Mouse (Mus musculus) common myeloid progenitor, adult 5-6 weeks (primary cell): ENCODE data around the gene Slc9a2. TPM values are rescaled to one million over a fixed set of nuclear protein-coding genes. Genes with fewer than 3 reads are reported as not detected.
"Not testable (repeated sequence)": the region's sequence is repeated elsewhere in the genome, so short reads cannot be mapped to it uniquely, and the experiment has no call there.

Experiments
- ATAC-seq: replicated peaks from 2 replicates; pipeline ENCODE4 v1.8.0; 2016; ENCODE audit warnings: low read depth, mild to moderate bottlenecking, moderate TSS enrichment, inconsistent platforms; ENCODE audit not compliant: poor library complexity, severe bottlenecking
- total RNA-seq: library from RNA; stranded (forward); fragments of 200-1000, 187-1606 nt; gene quantifications from 2 replicates; pipeline ENCODE4 v1.2.3, GENCODE M21; 2017

Slc9a2 gene
- total RNA-seq, 1 experiment from 2014 or later: 0.50 TPM

DNA sequence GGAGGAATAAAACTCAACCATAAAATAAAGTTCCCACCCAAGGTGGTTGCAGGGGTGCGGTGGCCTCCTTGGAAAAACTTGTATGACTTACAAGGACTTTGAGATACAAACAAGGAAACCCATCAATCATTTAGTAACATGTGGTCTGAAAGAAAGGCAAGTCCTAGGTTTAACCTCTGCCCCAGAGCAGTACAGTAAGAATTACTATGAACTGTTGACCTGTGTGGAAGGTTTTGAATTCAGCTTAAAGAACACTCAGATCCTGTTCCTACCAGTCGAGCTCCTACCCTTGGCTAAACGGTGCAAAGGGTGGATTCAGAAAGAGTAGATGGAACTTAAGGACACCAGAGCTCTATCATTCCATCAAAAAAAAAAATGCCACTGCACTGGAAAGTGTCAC lies 16.1 kb downstream of the Slc9a2 start:
- ATAC-seq: no peak

DNA sequence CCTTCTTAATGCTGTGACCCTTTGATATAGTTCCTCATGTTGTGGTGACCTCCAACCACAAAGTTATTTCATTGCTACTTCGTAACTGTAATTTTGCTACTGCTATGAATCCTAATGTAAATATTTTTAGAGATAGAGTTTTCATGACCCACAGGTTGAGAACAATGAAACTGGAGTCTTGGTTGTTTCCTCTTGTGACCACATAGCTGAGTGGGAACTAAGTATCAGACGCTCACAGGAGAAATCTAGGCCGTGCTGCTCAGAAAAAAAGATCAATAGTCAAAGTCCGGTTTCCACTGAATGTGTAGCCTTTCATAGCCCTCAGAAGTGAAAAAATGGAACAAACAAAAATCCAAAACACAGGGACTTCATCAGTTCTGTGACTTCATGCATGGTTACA lies 24.7 kb downstream of the Slc9a2 start:
- ATAC-seq: peak; percentile 65

GRCm38 (mm10) chr1:40714950-40715349 lies 34.6 kb downstream of the Slc9a2 start:
- ATAC-seq: peak; percentile 87

- no peak for ATAC-seq
Observed at GRCm38 (mm10) chr1:40726051-40726450, 45.7 kb downstream of the Slc9a2 start.

- ATAC-seq: no peak
Observed at GRCm38 (mm10) chr1:40727404-40727803, 47.0 kb downstream of the Slc9a2 start.

DNA sequence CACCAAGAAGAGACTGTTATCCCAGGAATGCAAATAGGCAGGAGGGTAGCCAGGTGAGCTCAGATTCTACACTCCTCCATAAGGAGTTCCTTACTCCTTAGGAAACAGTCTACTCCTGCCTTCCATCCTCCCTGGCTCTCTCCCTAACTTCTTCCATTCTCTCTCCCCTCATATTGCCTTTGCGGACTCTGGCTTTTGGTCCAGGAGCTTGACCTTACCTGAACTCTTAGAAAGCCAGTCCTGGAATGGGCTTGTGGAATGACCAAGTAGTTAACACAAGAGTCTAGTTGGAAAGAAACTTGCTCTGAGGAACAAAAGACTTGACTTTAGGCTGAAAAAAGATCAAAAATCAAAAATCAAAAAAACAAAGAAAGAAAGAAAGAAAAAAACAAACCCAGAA lies 48.3 kb downstream of the Slc9a2 start:
- ATAC-seq: no peak

DNA sequence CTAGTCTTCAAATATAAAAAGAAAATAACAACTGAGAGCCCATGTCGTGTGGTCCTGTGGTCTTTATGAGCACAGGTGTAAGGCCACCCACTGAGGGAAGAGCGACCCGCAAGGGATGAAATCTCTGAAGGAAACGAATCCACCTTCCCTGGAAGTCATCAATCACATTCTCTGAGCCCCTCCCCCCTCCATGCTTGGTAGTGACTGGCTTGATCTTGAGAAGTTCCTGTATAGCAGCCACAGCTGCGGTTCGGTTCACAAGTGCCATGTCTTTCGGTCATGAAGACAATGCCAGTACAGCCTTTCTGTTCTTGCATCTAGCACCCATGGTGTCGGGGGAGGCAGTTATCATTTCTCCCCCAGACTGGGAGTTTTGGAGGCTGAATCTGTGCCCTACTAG lies 57.3 kb downstream of the Slc9a2 start:
- no peak for ATAC-seq

DNA sequence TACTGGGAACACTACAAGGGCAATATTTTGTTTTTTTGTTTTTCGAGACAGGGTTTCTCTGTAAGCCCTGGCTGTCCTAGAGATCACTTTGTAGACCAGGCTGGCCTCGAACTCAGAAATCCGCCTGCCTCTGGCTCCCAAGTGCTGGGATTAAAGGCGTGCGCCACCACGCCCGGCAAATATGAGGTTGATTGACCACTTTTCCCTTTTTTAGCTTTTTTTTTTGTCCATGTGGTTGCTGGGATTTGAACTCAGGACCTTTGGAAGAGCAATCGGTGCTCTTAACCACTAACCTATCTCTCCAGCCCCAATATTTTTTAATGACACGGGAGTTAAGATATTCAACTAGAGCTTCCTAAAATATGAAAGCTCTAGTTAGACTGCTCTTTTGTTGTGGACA lies 57.9 kb downstream of the Slc9a2 start:
- not testable (repeated sequence) for ATAC-seq

DNA sequence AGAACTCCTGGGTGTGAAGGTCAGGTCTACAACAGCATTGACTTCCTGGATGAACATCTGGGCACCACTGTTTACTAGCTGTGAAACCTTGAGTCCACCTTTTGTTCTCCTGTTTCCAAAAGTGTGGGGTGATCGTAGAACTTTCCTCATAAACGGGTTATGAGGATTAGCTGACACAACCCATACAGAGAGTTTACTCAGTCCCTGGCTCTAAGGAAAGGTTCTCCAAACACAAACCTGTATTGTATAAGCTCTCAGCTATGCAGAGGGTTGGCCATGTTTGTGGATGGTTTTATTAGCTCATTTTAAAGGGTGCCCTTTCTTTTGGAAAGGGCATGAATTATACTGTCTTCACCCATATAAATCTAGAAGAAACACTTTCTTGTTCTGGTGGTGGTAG lies 60.4 kb downstream of the Slc9a2 start:
- no peak for ATAC-seq

GRCm38 (mm10) chr1:40746089-40746488 lies 65.7 kb downstream of the Slc9a2 start:
- ATAC-seq: 0 out of 2 replicates have a peak, but pooled peaks have one; percentile 15

DNA sequence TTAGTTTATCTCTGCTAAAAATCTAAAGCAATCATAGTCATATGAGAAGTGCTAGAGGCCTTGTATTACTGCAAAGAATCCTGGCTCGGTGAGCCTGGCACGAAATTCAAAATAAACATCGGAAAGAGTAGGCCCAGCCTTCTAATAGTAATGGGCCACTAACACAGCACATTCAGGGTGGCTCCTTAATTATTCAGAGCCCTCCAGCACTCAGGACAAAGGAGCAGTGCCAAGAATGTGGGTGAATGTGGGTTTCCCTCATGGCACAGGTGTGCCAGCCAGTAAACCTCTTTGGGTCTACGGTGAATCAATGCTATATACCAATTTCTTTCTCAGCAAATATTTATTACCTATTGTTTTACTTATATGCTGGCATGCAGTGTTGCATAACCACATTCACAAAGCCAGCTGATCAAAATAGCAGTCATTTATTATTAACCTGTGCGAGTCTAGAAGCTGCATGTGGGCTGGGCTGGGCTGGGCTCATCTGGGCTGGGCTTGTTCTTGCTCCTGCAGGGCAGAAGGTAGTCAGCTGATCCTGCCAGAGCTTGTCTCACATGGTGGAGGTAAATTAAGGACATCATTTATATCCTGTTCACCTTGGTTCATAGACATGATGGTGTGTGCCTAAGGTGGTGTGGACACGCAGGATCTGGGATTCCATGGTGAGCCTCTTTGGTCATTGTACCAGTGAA lies 79.5 kb downstream of the Slc9a2 start:
- no peak for ATAC-seq

DNA sequence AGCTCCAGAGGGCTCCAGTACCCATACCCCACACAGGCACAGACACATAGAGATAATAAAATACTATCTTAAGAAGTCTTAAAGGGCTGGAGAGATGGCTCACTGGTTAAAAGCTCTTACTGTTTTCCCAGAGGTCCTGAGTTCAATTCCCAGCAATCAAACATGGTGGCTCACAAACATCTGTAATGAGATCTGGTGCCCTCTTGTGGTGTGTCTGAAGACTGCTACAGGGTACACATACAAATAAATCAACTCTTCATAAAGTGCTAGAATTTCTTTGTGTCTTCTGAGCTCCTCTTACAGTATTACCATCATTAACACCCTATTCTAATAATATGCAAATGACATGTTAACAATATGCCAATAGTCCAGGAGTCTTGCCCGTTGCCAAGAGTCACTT lies 83.7 kb downstream of the Slc9a2 start:
- no peak for ATAC-seq

DNA sequence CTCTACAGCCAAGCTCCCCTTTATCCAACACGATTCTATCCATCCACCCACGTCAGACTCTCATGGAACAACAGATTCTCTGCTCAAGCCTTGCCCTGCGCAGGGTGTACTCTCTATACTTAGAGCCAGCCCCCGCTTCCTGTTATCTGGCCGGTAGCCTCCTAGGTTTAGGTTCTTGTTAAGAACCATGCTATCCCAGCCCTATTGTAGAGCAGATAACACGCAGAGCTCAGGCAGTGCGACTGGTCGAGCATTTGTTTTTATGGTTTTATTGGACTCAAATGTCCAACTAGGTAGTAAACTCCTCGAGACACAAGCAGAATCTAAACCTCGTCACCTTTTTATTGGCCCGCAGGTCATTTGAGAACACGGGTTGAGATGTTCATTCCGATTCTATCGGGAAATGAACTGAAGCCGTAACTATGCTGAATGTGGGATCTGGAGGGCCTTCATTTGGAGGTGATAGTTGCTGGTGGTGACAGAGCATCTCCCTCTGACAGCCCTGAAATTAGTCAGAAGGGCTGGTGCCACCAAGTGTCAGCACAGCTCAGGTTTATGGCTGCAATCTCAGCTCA lies 84.4 kb downstream of the Slc9a2 start:
- ATAC-seq: no peak

- ATAC-seq: no peak
Observed at GRCm38 (mm10) chr1:40765521-40765920, 85.1 kb downstream of the Slc9a2 start.

DNA sequence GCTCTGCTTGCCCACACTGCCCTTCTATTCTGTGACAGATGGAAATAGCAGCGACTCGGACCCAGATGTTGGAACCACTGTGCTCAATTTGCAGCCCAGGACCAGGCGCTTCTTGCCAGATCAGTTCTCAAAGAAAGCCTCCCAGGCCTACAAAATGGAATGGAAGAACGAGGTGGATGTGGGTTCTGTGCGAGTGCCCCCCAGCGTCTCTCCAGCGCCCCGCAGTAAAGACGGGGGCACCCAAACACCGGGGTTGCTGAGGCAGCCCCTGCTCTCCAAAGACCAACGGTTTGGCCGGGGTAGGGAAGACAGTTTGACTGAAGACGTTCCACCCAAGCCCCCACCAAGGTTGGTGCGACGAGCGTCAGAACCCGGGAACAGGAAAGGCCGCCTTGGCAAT lies 87.2 kb downstream of the Slc9a2 start:
- ATAC-seq: no peak

- peak; percentile 92 for ATAC-seq
Observed at GRCm38 (mm10) chr1:40768606-40769005, 88.2 kb downstream of the Slc9a2 start.

GRCm38 (mm10) chr1:40769331-40769894 lies 89.0 kb downstream of the Slc9a2 start:
- ATAC-seq: no peak

DNA sequence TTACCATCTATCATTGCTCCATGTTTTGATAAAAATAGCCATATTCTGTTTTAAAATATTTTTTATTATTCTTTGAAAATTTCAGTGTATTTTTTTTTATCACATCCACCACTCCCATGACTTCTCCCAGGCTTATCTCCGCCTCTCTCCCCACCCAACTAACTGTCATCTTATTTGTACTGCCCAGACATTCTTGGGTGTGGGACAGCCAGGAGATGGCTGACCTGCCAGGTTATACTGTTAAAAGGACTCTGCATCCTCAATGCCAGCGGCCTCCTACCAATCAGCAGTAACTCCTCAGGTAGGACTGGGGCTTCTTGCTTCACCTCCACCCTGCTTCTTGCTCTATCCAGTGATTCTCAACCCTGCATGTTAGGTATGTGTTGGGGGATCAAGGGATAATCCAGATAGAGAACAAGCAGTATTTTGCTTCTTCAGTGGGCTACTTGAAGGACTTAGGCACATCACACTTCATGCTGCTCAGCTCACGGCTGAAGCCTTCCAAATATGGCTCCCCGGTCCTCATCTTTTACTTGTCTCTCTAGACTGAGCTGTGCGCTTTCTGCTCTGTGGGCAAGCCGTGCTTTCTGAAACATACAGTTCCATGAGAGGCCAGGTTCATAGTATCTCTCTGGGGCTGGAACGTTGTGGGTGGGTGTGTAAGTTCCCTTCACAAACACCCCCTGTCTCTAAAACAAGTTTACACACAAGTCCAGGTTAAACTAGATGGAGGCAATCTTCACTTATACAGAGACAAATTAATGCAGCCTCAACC lies 91.0 kb downstream of the Slc9a2 start:
- ATAC-seq: 0 out of 2 replicates have a peak, but pooled peaks have one; percentile 18

DNA sequence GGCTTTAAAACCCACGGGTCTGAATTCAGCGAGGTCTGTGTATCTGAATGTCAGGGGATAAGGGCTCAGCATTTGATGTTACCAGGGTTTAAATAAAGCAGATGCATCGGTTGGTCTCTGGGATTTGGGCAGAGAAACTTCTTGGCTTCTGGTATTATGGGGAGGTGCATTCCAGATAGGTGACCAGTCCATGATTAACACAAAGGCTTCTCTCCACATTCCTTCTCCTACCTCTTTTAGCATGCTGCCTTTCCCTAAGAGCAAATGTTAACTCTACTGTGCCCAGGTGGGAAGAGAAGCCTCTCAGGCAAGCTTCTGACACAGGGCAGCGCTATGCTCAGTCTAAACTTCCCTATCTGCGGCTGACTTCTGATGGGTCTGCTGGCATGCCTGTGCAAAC lies 92.9 kb downstream of the Slc9a2 start:
- ATAC-seq: no peak

- no peak for ATAC-seq
Observed at GRCm38 (mm10) chr1:40774040-40774439, 93.7 kb downstream of the Slc9a2 start.

GRCm38 (mm10) chr1:40776102-40776501 lies 95.7 kb downstream of the Slc9a2 start:
- no peak for ATAC-seq
